Mouse (Mus musculus): ENCODE results near the gene Hoxa11.

DNA sequence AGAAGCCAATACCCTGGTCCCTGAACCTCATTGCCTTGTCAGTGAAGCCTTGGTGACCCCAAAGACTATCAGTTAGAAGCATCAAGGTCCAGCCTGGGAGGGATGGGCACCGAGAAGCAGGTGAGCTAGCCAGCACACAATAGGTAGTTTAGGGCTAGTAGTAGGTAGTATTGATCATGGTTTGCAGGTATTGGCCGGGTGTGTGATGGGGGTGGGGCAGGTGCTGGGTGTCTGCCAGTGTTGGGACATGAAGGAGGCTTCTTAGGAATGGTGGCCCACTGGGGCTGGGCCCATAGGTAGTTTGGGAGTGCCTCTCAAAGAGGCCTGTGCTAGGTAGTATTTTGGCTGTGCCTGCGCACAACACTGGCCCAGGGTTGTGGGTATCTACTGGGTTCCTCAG is 30.5 kb downstream of the Hoxa11 start:
- TF ChIP-seq CTCF (IDR thresholded peaks at IDR 0.05) (no peak), EP300 (IDR thresholded peaks at IDR 0.05) (no peak)
